Mouse (Mus musculus) CH12.LX (cell line): Measurements from ENCODE around the gene Dhrs7. TPM values are rescaled to one million over a fixed set of nuclear protein-coding genes. Genes with fewer than 3 reads are reported as not detected.
A peak's percentile ranks its signal among the peaks of the same experiment; 100 is the strongest.

Source experiments
- DNase-seq: peaks from one replicate; pipeline ENCODE4 v3.0.0-alpha.2; 2013; ENCODE audit errors: extremely low read depth
- H3K27ac ChIP-seq: 2 replicates; pipeline ENCODE4 v1.5.1; 2012; ENCODE audit warnings: low read depth, mild to moderate bottlenecking, control low read depth, moderate library complexity; ENCODE audit not compliant: insufficient read depth
- H3K27me3 ChIP-seq: replicated peaks from 2 replicates; pipeline ENCODE3; 2012; ENCODE audit warnings: inconsistent platforms
- H3K36me3 ChIP-seq, 2 experiments: replicated peaks in 1 of 2; 2 replicates each; pipeline versions ENCODE3 to v1.6.1; 2012; ENCODE audit warnings: inconsistent platforms in 1 of 2, low read length in 1 of 2, mild to moderate bottlenecking in 1 of 2, mixed read lengths in 1 of 2, moderate library complexity in 1 of 2; ENCODE audit not compliant: control insufficient read depth in 1 of 2, insufficient read depth in 1 of 2
- H3K4me1 ChIP-seq, 2 experiments: 2 replicates each; pipeline ENCODE4 v1.6.1; 2012; ENCODE audit warnings: inconsistent platforms in 1 of 2, moderate library complexity in 1 of 2; ENCODE audit not compliant: insufficient read depth in 2 of 2, control insufficient read depth in 1 of 2
- H3K4me2 ChIP-seq: 2 replicates; pipeline ENCODE4 v1.6.1; 2012; ENCODE audit warnings: low read depth, mild to moderate bottlenecking, control low read depth; ENCODE audit not compliant: poor library complexity, insufficient read depth, severe bottlenecking
- H3K4me3 ChIP-seq, 3 experiments: fragments of 150-350 bp in 1 of 3; sonication (generic) in 1 of 3; replicated peaks in 1 of 3; 2 replicates each; pipeline versions ENCODE3 to v1.5.1; 2011 to 2012; ENCODE audit warnings: low read depth in 2 of 3, low read length in 2 of 3, mild to moderate bottlenecking in 2 of 3, moderate library complexity in 2 of 3, control low read depth in 1 of 3, improper control_type of control experiment in 1 of 3, inconsistent platforms in 1 of 3, mixed read lengths in 1 of 3; ENCODE audit not compliant: poor library complexity in 1 of 3
- H3K79me2 ChIP-seq: replicated peaks from 2 replicates; pipeline ENCODE4 v1.6.1; 2012; ENCODE audit warnings: mild to moderate bottlenecking, moderate library complexity; ENCODE audit not compliant: control insufficient read depth, poor library complexity, insufficient read depth, severe bottlenecking; ENCODE audit errors: extremely low read depth
- H3K9ac ChIP-seq: 2 replicates; pipeline ENCODE4 v1.6.1; 2012; ENCODE audit warnings: low read depth, mild to moderate bottlenecking, control low read depth, moderate library complexity; ENCODE audit not compliant: insufficient read depth
- H3K9me3 ChIP-seq: replicated peaks from 2 replicates; pipeline ENCODE3; 2012; ENCODE audit warnings: low read length, inconsistent platforms, mixed read lengths
- BHLHE40 ChIP-seq: IDR thresholded peaks from 2 replicates; pipeline ENCODE4 v1.6.1; 2011; ENCODE audit warnings: mild to moderate bottlenecking, low read depth, low read length, improper control_type of control experiment
- CHD1 ChIP-seq: IDR thresholded peaks from 2 replicates; pipeline ENCODE4 v1.6.1; 2012; ENCODE audit warnings: low read depth, low read length, improper control_type of control experiment, inconsistent platforms
- CHD2 ChIP-seq: IDR thresholded peaks from 2 replicates; pipeline ENCODE4 v1.6.1; 2011; ENCODE audit warnings: low read length, improper control_type of control experiment
- EP300 ChIP-seq: IDR thresholded peaks from 2 replicates; pipeline ENCODE4 v1.6.1; 2011; ENCODE audit warnings: low read length, improper control_type of control experiment
- ETS1 ChIP-seq: conservative IDR thresholded peaks from 2 replicates; pipeline ENCODE4 v1.6.1; 2012; ENCODE audit warnings: low read depth, mild to moderate bottlenecking, inconsistent platforms, low read length, improper control_type of control experiment, moderate library complexity
- IRF4 ChIP-seq: IDR thresholded peaks from 2 replicates; pipeline ENCODE4 v1.6.1; 2014; ENCODE audit warnings: low read depth, mild to moderate bottlenecking, inconsistent platforms, low read length, improper control_type of control experiment
- JUND ChIP-seq: conservative IDR thresholded peaks from 2 replicates; pipeline ENCODE4 v1.6.1; 2011; ENCODE audit warnings: low read depth, low read length, improper control_type of control experiment
- MAZ ChIP-seq: IDR thresholded peaks from 2 replicates; pipeline ENCODE4 v1.6.1; 2012; ENCODE audit warnings: low read depth, mild to moderate bottlenecking, inconsistent platforms, low read length, improper control_type of control experiment, moderate library complexity
- MEF2A ChIP-seq: IDR thresholded peaks from 2 replicates; pipeline ENCODE4 v1.6.1; 2014; ENCODE audit warnings: low read depth, mild to moderate bottlenecking, inconsistent platforms, low read length, improper control_type of control experiment, borderline replicate concordance
- MXI1 ChIP-seq: IDR thresholded peaks from 2 replicates; pipeline ENCODE4 v1.6.1; 2011; ENCODE audit warnings: mild to moderate bottlenecking, low read depth, low read length, improper control_type of control experiment
- POLR2AphosphoS2 ChIP-seq: IDR thresholded peaks from 2 replicates; pipeline ENCODE4 v1.6.1; 2011; ENCODE audit warnings: low read depth, low read length, improper control_type of control experiment
- RCOR1 ChIP-seq: conservative IDR thresholded peaks from 2 replicates; pipeline ENCODE4 v1.6.1; 2012; ENCODE audit warnings: low read depth, mild to moderate bottlenecking, inconsistent platforms, low read length, improper control_type of control experiment
- SIN3A ChIP-seq: IDR thresholded peaks from 2 replicates; pipeline ENCODE4 v1.6.1; 2012; ENCODE audit warnings: low read length, improper control_type of control experiment, inconsistent platforms
- USF1 ChIP-seq: IDR thresholded peaks from 2 replicates; pipeline ENCODE4 v1.6.1; 2014; ENCODE audit warnings: low read depth, mild to moderate bottlenecking, inconsistent platforms, low read length, improper control_type of control experiment
- dilution Hi-C: fragments of 300-500 bp; cut with MboI; formaldehyde crosslinking; loops from 2 replicates; pipeline ENCODE4 v1.14.3; 2020; ENCODE audit warnings: low sequenced_read_pairs; ENCODE audit not compliant: extremely low pct_unique_long_range_greater_than_20kb, extremely low pct_ligation_motif_present
- in situ Hi-C: fragments of 300-500 bp; cut with MboI; formaldehyde crosslinking; loops from 3 replicates; pipeline ENCODE4 v1.14.3; 2019; ENCODE audit warnings: low sequenced_read_pairs, low pct_ligation_motif_present, low pct_unique_long_range_greater_than_20kb, mixed read lengths
- polyA plus RNA-seq: library from polyadenylated mRNA; unstranded; fragments of >175 nt; gene quantifications from 2 replicates; pipeline ENCODE4 v1.2.1, GENCODE M21; 2012; ENCODE audit warnings: low read depth; ENCODE audit not compliant: insufficient read length
- total RNA-seq, 2 experiments: library from RNA; depleted of rRNA; stranded (reverse); fragments of 300-350 nt in 1 of 2; fragments of >200 nt in 1 of 2; gene quantifications; 2 replicates each; pipeline ENCODE4 v1.2.3; 2012 to 2014

Dhrs7 gene
- total and polyA plus RNA-seq, 3 experiments = 23.9 to 52.8 (median 37.2) TPM

DNA sequence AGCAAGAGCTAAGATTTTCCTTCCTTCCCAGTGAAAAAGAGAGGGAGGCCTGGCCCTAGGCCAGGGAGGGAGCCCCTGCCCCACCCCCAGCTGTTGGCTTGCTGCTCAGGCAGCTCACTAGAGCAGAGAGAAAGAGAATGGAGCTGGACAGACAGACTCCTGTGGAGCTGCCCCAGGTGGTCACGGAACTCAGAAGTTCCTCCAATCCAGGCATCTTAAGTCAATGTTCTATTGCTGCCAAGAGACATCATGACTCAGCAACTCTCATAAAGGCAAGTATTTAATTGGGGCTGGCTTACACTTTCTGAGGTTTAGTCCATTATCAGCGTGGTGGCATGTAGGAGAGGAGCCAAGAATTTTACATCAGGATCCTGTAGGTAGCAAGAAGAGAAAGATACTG lies 10.1 kb upstream of the Dhrs7 start:
- no peaks in the 10 kb centered on the region for H3K36me3 ChIP-seq
- dilution Hi-C loops = no loop called here
- H3K79me2 ChIP-seq = no peaks in the 10 kb centered on the region
- H3K9me3 ChIP-seq = peaks cover 7% of the 10 kb centered on the region
- no peak overlapping the region for H3K4me2 ChIP-seq
- TF ChIP-seq SIN3A (no peak), CHD2 (no peak), CHD1 (no peak)
- DNase-seq = no peak
- no peak overlapping the region for H3K27ac ChIP-seq
- in situ Hi-C loops = loop anchor here (25.0 kb wide), 1 partner anchor 138 kb away; the partner anchor contains the start of gene Pcnx4
- no peak overlapping the region for H3K9ac ChIP-seq
- no peaks in the 10 kb centered on the region for H3K27me3 ChIP-seq
- peaks cover 0 to 10% of the 10 kb centered on the region in 2 experiments; a peak in 2 of 4 replicates for H3K4me1 ChIP-seq
- H3K4me3 ChIP-seq = no peak overlapping the region

- H3K4me3 ChIP-seq = no peak overlapping the region
- dilution Hi-C loops = no loop called here
- H3K27ac ChIP-seq = no peak overlapping the region
- H3K9ac ChIP-seq = no peak overlapping the region
- no peaks in the 10 kb centered on the region for H3K27me3 ChIP-seq
- H3K4me1 ChIP-seq = peaks cover 0 to 10% of the 10 kb centered on the region in 2 experiments; a peak in 2 of 4 replicates
- in situ Hi-C loops = loop anchor here (25.0 kb wide), 1 partner anchor 137 kb away; the partner anchor contains the start of gene Pcnx4
- H3K9me3 ChIP-seq = peaks cover 9% of the 10 kb centered on the region
- H3K36me3 ChIP-seq = no peaks in the 10 kb centered on the region
- H3K79me2 ChIP-seq = no peaks in the 10 kb centered on the region
- peak; percentile 38 for DNase-seq
- H3K4me2 ChIP-seq = no peak overlapping the region
- peak; percentile 72 for TF ChIP-seq BHLHE40
- TF ChIP-seq POLR2AphosphoS2 = no peak
- no peak for TF ChIP-seq MXI1
- TF ChIP-seq JUND = no peak
- no peak for TF ChIP-seq MAZ
- no peak for TF ChIP-seq IRF4
- no peak for TF ChIP-seq USF1
- TF ChIP-seq ETS1 = peak; percentile 57
- TF ChIP-seq RCOR1 = no peak
- TF ChIP-seq MEF2A = peak; percentile 88
- TF ChIP-seq CHD2 = no peak
- TF ChIP-seq EP300 = no peak
Observed at GRCm38 (mm10) chr12:72674079-72674797, 9.5 kb upstream of the Dhrs7 start.
